Mouse (Mus musculus): ENCODE measurements at regions not wholly inside any gene's neighbourhood (a gene's known extent, or its start where the extent isn't known, plus 50 kb on each side); places are given as distances from the start of the nearest gene placed in this dataset.

DNA sequence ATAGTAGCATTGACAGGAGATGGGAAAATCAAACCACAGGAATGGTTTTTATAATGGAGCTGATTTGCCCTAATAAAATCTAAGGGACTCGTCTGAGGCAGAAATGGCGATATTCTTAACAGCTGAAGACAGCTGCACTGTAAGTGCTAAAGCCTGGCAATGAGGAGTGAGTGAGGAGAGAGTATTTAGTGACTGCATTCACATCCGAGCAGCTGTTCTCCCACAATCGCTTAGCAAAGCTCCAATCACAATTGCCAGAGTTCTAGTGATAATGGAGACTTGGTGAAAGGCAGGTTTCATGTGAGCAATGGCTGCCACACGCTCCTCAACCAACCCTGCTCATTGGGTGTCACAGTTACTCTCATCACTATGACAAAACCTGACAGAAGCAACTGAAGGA lies 61.3 kb upstream of the Zranb2 start:
- no peaks in the 10 kb centered on the region for H3K9me3 ChIP-seq (replicated peaks)
- H3K4me3 ChIP-seq (replicated peaks) = no peak overlapping the region
- WGBS = 73% methylated on average over 5 of the region's 5 CpGs
- H3K27me3 ChIP-seq (replicated peaks) = no peaks in the 10 kb centered on the region
- no peak for ATAC-seq (ENCODE audit: low FRiP score)
- H3K4me2 ChIP-seq = no peak overlapping the region
- no peak overlapping the region for H3K9ac ChIP-seq (replicated peaks)
- no peaks in the 10 kb centered on the region for H3K36me3 ChIP-seq
- no peak overlapping the region for H3K27ac ChIP-seq (replicated peaks)
- no peaks in the 10 kb centered on the region for H3K4me1 ChIP-seq

DNA sequence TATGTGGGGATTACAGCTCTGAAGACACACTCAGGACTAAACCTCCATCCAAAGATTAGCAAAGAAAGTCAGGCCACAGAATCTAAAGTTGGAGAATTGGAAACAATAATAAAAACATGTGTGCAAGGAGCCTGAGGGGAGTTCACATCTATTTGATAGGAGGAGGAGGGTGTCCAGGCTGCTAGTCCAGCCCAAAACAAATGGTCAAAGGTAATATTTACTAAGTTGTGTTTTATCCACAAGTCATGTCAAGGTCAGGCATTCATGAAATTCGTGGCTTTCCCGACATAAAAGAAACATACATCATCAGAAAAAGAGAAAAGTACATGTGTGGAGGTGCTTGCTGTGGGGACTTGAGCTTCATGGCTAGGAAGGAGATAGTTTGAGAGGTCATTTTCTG lies 56.2 kb upstream of the Zranb2 start:
- Histone ChIP-seq H3K36me3 (no peaks in the 10 kb centered on the region), H3K4me1 (no peaks in the 10 kb centered on the region), H3K9me3 (replicated peaks) (no peaks in the 10 kb centered on the region), H3K9ac (replicated peaks) (no peak overlapping the region), H3K4me3 (replicated peaks) (no peak overlapping the region), H3K27me3 (replicated peaks) (no peaks in the 10 kb centered on the region), H3K27ac (replicated peaks) (no peak overlapping the region), H3K4me2 (no peak overlapping the region)
- no peak for ATAC-seq (ENCODE audit: low FRiP score)
- 74% methylated on average over 2 of the region's 2 CpGs for WGBS
